Mouse (Mus musculus) brain, embryonic 18.5 days (tissue): ENCODE data around the gene Mzf1.
A peak's percentile ranks its signal among the peaks of the same experiment; 100 is the strongest.

Experiments used
- DNase-seq: peaks from one replicate; pipeline ENCODE4 v3.0.0-alpha.2; 2012; ENCODE audit warnings: low read depth, low spot score

The Mzf1 gene

DNA sequence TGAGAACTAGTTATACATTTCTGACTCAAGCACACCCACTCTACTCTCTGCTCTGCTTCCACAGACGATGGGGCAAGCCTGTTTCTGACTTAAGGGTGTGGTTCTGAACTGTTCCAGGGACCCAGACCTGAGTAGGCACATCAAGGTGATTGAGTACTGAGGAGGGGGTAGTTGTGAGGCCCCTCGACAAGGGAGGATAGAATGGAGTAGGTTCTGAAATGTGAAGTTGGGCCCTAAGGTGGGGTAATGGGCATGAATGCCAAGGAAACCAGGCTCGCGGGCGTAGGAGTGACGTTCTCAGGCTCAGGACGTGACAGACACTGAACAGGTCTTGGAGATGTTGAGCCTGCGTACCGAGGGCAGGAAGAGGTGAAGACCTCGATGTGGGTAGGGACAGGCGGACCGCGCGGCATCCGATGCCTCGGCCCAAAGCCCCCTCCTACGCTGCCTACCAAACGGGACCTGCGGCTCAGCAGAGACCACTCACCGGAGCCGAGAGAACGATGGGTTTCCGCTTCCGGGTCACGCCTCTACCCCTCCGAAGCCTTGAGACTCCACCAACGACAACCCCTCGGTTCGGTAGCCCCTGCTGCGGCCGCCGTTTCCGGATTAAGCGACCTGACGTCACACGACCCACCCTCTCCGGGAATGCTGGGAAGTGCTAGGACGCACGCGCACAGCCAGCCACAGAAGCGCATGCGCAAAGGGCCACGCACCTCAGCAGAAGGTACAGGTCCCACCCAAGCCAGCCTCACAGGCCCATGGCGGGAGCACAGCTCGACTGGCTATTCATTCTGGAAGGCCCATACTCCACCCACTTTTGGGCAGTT, 20.2 kb downstream of the Mzf1 start, which contains the start of gene Chmp2a:
Gene Chmp2a (minus strand): TSS at position 660 of the 830 bp plus-strand sequence.
- DNase-seq, result peak; percentile 95

DNA sequence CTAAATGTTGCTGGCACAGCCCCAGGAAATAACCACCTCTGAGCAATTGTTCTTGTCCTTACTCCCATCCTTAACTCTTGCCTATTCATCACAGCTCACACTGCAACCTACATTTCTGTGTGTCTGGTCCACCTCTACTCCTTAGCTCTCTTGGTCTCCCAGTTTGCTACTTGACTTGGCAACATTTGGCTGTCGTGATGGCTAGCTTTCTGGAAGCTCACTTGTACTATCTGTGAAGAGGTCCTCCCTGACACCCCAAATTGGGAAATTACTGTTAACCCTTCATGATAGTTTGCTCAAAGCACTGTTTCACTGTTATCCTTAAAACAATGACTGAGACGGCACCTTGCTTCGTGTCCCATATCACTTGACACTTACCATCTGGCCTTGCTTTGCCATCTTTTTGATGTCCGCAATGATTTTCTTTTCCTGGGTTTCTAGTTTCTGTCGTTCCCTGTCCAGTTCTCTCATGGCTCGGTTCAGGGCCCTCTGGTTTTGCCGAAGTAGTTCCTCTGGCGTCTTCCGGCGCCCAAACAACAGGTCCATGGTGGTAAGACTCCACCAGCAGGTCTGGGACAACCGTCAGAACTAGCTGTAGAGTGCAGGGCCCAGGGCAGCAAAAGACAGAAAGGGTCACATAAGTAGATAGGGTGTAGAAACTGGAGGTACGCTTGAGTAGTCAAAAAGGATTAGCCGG, 21.0 kb downstream of the Mzf1 start:
- DNase-seq, result no peak

DNA sequence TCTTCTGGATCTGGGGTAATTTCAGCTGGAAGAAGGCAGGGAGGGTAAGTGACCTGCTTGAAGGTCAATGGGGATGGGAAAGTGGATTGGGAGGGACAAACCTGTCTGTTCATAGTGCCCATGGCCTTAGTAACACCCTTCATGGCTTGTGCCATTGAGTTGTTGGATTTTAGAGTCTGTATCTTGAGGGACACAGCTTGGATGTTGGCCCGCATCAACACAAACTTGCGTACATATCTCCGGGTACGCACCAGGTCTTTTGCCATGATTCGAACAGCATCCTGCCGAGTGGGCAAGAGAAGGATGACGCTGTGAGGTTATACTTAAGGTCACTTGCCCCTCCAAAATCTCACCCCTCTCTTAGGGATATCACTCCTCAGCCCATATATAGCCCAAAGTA, 22.0 kb downstream of the Mzf1 start:
- no peak for DNase-seq

- no peak for DNase-seq
These were observed 22.6 kb downstream of the Mzf1 start for GRCm38 (mm10) chr7:13031983-13032382.

- DNase-seq, result no peak
These were observed 23.5 kb downstream of the Mzf1 start for GRCm38 (mm10) chr7:13031069-13031468.

DNA sequence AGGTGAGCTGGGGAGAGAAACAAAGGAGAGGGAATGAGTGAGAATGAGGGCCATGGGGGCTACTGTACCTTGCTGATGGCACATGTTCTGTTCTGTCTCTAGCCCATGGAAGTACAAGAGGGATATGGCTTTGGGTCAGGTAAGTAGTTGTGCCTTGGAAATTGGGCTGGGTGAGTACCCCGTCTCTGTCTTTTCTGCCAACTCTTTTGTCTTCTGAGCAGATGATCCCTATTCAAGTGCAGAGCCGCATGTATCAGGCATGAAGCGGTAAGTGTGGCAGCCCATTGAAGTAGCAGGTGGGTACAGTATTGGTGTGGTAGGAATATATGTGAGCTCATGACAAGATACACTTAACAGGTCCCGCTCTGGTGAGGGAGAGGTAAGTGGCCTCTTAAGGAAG, 25.6 kb downstream of the Mzf1 start:
- no peak for DNase-seq

DNA sequence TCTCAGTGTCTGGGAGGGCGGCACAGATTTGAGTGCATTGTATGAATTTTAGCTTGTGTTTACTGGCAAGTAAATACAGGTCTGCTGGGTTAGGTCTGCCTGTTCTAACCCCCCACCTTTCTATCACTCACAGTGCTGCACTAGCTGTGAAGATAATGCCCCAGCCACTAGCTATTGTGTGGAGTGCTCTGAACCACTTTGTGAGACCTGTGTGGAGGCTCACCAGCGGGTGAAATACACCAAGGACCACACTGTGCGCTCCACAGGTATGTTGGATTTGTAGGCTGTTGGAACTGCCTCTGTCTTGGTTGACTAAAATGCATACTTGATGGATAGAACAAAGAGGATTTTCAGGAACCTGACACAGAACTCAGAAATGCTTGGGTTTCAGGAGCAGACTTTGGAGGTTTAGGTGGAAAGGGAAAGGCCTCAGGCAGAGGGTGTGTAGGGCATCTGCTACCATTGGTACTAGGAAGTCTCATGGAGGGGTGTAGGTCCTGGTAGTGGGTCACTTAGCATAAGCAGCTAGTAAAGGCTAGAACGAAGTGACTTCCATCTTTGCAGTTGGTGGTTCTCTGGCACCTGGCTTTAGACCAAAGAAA, 29.0 kb downstream of the Mzf1 start:
- no peak for DNase-seq

GRCm38 (mm10) chr7:13024805-13025204, 29.8 kb downstream of the Mzf1 start:
- DNase-seq, result no peak

GRCm38 (mm10) chr7:13023928-13024731, 30.4 kb downstream of the Mzf1 start:
- peak; percentile 93 for DNase-seq

- DNase-seq, result no peak
These were observed 31.6 kb downstream of the Mzf1 start for GRCm38 (mm10) chr7:13022773-13023535.

DNA sequence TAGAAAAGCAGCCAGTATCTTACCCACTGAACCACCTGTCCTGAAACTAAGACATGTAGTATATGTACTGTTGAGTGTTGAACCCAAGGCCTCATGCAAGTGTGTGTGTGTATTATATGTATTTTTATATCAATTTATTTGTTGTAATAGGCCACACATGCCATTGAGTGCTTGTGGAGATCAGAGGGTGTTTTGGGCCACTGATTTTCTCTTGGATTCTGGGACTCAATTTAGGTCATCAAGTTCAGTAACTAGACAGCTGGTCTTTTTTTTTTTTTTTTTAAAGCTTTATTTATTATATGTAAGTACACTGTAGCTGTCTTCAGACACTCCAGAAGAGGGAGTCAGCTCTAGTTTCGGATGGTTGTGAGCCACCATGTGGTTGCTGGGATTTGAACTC, 39.3 kb downstream of the Mzf1 start:
- DNase-seq, result no peak

- no peak for DNase-seq
These were observed 40.2 kb downstream of the Mzf1 start for GRCm38 (mm10) chr7:13014275-13014839.

GRCm38 (mm10) chr7:13013671-13014070, 40.9 kb downstream of the Mzf1 start:
- no peak for DNase-seq

- no peak for DNase-seq
These were observed 44.3 kb downstream of the Mzf1 start, which contains the start of gene Zbtb45 for GRCm38 (mm10) chr7:13010005-13010908. Gene Zbtb45, minus strand, starts transcription at chr7:13010034.

GRCm38 (mm10) chr7:13009143-13010004, 45.2 kb downstream of the Mzf1 start:
- peak; percentile 89 for DNase-seq

- no peak for DNase-seq
These were observed 47.0 kb downstream of the Mzf1 start for GRCm38 (mm10) chr7:13007341-13008092.

DNA sequence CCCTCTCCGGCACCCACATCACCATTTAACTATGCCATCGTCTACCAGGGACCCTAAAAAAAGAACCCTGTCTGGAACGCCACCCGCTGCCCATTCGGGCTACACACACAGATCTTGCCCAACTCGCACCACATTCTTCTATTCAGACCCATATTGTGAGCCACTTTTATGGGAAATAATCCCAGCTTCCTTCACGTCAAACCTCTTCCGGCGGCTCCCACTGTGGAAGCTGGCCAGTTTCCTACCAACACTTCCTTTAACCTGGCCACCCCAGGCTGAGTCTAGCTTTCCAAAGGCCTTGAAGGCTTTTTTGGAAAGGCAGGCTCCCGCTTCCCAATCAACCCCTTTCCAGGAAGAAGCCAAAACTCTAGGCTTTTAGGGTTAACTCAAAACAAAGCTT, 48.0 kb downstream of the Mzf1 start:
- DNase-seq, result no peak

DNA sequence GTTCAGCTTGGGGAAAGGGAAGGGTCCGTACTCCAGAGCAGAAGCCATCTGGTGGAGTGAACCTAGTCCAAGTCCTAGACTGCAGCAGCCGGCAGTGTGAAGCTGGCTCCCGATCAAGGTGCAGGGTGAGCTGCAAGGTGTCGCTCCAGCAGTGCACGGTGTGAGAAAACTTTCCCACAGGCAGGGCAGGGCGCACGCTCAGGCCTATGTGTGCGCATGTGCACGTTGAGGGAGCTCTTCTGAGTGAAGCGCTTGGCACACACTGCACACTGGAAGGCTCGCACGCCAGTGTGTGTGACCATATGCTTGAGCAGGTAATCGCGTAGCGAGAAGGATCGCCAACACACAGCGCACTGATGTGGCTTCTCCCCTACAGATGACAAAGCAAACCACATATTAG, 48.6 kb downstream of the Mzf1 start:
- DNase-seq, result no peak
